ENCODE assay signal across 9 mouse cellular contexts in the genomic region with DNA sequence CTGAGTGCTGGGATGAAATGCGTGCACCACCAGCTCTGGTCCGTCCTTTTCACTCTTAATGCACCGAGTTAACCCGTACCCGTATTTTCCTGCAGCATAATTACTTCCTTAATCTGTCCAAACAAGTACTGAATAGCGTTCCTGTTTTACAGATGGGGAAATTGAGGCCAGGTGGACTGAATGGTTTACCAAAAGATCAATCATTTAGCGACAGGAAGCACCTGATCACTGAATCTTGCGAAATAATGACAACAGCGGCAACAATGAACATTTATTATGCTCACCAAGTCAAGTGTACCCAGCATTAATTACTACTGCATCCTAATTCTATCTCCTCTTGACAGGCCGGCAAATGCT. TPM values are rescaled to one million over a fixed set of nuclear protein-coding genes. Genes with fewer than 3 reads are reported as not detected.
A peak's percentile ranks its signal among the peaks of the same experiment; 100 is the strongest.
DNase-seq lines count a peak whose midpoint lies in the region; ATAC-seq and TF ChIP-seq lines count a peak whose summit lies in the region.
"Had no signal": no experiment of that assay in that cellular context is flagged by ENCODE, and none has a peak within 500 bp of the region (broad histone marks: within the 10 kb centered on the region; RNA-seq: fewer than 3 reads in every experiment).

Gene Slc43a1, plus strand, starts transcription at position 258 of the 357 bp plus-strand sequence.

- peaks cover 7% of the 10 kb centered on the region; the same call in 1 of the 2 replicates for H3K27me3 ChIP-seq in heart, embryonic 14.5 days (ENCODE audit: control insufficient read depth, insufficient read depth, low read length)
- H3K27me3 ChIP-seq in ES-Bruce4 (ENCODE audit: control insufficient read depth, insufficient read depth, low read length, poor library complexity, severe bottlenecking) = no peaks in the 10 kb centered on the region
- H3K27me3 ChIP-seq in forebrain, embryonic 16.5 days (replicated peaks; ENCODE audit: control insufficient read depth, insufficient read depth, low read length) = peaks cover 24% of the 10 kb centered on the region
- H3K27me3 ChIP-seq in liver, embryonic 16.5 days (ENCODE audit: control insufficient read depth, insufficient read depth, low read depth, low read length) = peaks cover 3% of the 10 kb centered on the region; the same call in 1 of the 2 replicates

- H3K4me2 ChIP-seq in heart, embryonic 14.5 days (ENCODE audit: low read length) = peak within 1 kb of the TSS; percentile 92
- H3K4me2 ChIP-seq in forebrain, embryonic 16.5 days (ENCODE audit: low read length) = peak within 1 kb of the TSS; percentile 83
- H3K4me2 ChIP-seq in liver, embryonic 16.5 days (ENCODE audit: low read depth, low read length) = peak within 1 kb of the TSS; percentile 68

- 32% methylated on average over 10 of the region's 10 CpGs for WGBS in heart, embryonic 14.5 days
- 9% methylated on average over 10 of the region's 10 CpGs for WGBS in forebrain, embryonic 16.5 days
- 15% methylated on average over 10 of the region's 10 CpGs for WGBS in liver, embryonic 16.5 days (ENCODE audit: insufficient replicate concordance)

- H3K4me3 ChIP-seq in heart, embryonic 14.5 days (ENCODE audit: control insufficient read depth in 1 of 2, insufficient read depth in 1 of 2, low read depth in 1 of 2, low read length in 2 of 2) = peak within 1 kb of the TSS; percentile 74 to 78
- H3K4me3 ChIP-seq in ES-Bruce4 (ENCODE audit: low read depth, low read length) = peak within 1 kb of the TSS; percentile 86
- peak within 1 kb of the TSS; percentile 49 for H3K4me3 ChIP-seq in forebrain, embryonic 16.5 days (replicated peaks; ENCODE audit: low read length)
- peak within 1 kb of the TSS; percentile 87 for H3K4me3 ChIP-seq in liver, embryonic 16.5 days (ENCODE audit: low read depth, low read length)

- DNase-seq in heart, postnatal 4 days = no peak
- DNase-seq in natural killer cell, adult 2 months (ENCODE audit: low spot score in 2 of 2) = no peak
- DNase-seq in spleen, adult 18-20 months = no peak
- DNase-seq in Muller cell, postnatal 12 days (ENCODE audit: inconsistent ontology term) = no peak

- H3K36me3 ChIP-seq in heart, embryonic 14.5 days (ENCODE audit: control insufficient read depth, insufficient read depth, low read length) = 0 out of 2 replicates have a peak, but pooled peaks cover 8% of the 10 kb centered on the region
- no peaks in the 10 kb centered on the region for H3K36me3 ChIP-seq in ES-Bruce4 (ENCODE audit: control insufficient read depth, insufficient read depth, low read length, poor library complexity, severe bottlenecking)
- no peaks in the 10 kb centered on the region for H3K36me3 ChIP-seq in forebrain, embryonic 16.5 days (ENCODE audit: control insufficient read depth, insufficient read depth)
- H3K36me3 ChIP-seq in liver, embryonic 16.5 days (ENCODE audit: control insufficient read depth, insufficient read depth) = peaks cover 2% of the 10 kb centered on the region; the same call in 1 of the 2 replicates

- no peaks in the 10 kb centered on the region for H3K9me3 ChIP-seq in heart, embryonic 14.5 days (ENCODE audit: control insufficient read depth, low read length)
- H3K9me3 ChIP-seq in ES-Bruce4 (replicated peaks; ENCODE audit: control insufficient read depth, insufficient read depth, low read length, poor library complexity, severe bottlenecking) = no peaks in the 10 kb centered on the region
- H3K9me3 ChIP-seq in forebrain, embryonic 16.5 days (ENCODE audit: control insufficient read depth, low read length) = no peaks in the 10 kb centered on the region
- H3K9me3 ChIP-seq in liver, embryonic 16.5 days (replicated peaks; ENCODE audit: control insufficient read depth, low read length) = no peaks in the 10 kb centered on the region

- TF ChIP-seq CTCF in ES-Bruce4 (IDR thresholded peaks at IDR 0.05; ENCODE audit: low read depth, low read length) = no peak

- TF ChIP-seq POLR2A in ES-Bruce4 (IDR thresholded peaks at IDR 0.05; ENCODE audit: insufficient read depth, low read length) = no peak

- TF ChIP-seq EP300 in ES-Bruce4 (IDR thresholded peaks at IDR 0.05; ENCODE audit: insufficient read depth, low read depth, low read length) = no peak

- peaks cover 19 to 26% of the 10 kb centered on the region in 2 experiments for H3K4me1 ChIP-seq in heart, embryonic 14.5 days (ENCODE audit: control insufficient read depth in 2 of 2, insufficient read depth in 2 of 2, low read length in 2 of 2)
- H3K4me1 ChIP-seq in ES-Bruce4 (ENCODE audit: control insufficient read depth, insufficient read depth, low read length) = peaks cover 9% of the 10 kb centered on the region
- H3K4me1 ChIP-seq in forebrain, embryonic 16.5 days (replicated peaks; ENCODE audit: control insufficient read depth, insufficient read depth, low read length) = peaks cover 16% of the 10 kb centered on the region
- peaks cover 20% of the 10 kb centered on the region for H3K4me1 ChIP-seq in liver, embryonic 16.5 days (ENCODE audit: control insufficient read depth, low read depth, low read length)

- peak within 1 kb of the TSS; percentile 80 for H3K9ac ChIP-seq in heart, embryonic 14.5 days (ENCODE audit: low read length)
- peak within 1 kb of the TSS; percentile 64 for H3K9ac ChIP-seq in ES-Bruce4 (ENCODE audit: low read depth, poor library complexity, severe bottlenecking)
- peak within 1 kb of the TSS; percentile 46 for H3K9ac ChIP-seq in forebrain, embryonic 16.5 days (replicated peaks; ENCODE audit: low read depth, low read length)
- H3K9ac ChIP-seq in liver, embryonic 16.5 days (ENCODE audit: low read depth, low read length) = peak within 1 kb of the TSS; percentile 92

- H3K27ac ChIP-seq in heart, embryonic 14.5 days (replicated peaks in 1 of 2; ENCODE audit: control insufficient read depth in 1 of 2, insufficient read depth in 1 of 2, low read depth in 2 of 2, low read length in 2 of 2) = peak within 1 kb of the TSS; percentile 90 to 96
- peak within 1 kb of the TSS; percentile 35; the same call in 1 of the 2 replicates for H3K27ac ChIP-seq in ES-Bruce4 (ENCODE audit: insufficient read depth, low read length)
- H3K27ac ChIP-seq in forebrain, embryonic 16.5 days (ENCODE audit: low read length) = no peak within 1 kb of the TSS
- H3K27ac ChIP-seq in liver, embryonic 16.5 days (ENCODE audit: low read length) = peak within 1 kb of the TSS; percentile 96
- H3K27ac ChIP-seq: macrophage had no signal

- no peak for ATAC-seq in heart, embryonic 14.5 days (ENCODE audit: insufficient number of reproducible peaks, insufficient read depth, low FRiP score, low read depth)
- ATAC-seq in forebrain, embryonic 16.5 days = no peak
- no peak for ATAC-seq in liver, embryonic 16.5 days (ENCODE audit: low read depth)

RNA-seq across cellular contexts. Expression of gene Slc43a1, which starts in this region (rescaled TPM):
- 9.2 and 10.5 TPM in 2 replicates for polyA plus RNA-seq in heart, embryonic 14.5 days (2014; fragmentation: Nextera tagmentation; extraction: Ambion mirVana)
- 1 to 10 TPM; 2.1 to 2.7 TPM for total RNA-seq in heart, postnatal 4 days (2021)
- 11.5 and 12.3 TPM in 2 replicates for polyA plus RNA-seq in ES-Bruce4 (2011; ENCODE audit: insufficient read depth, insufficient read length, low read depth, missing spikeins)
- polyA plus RNA-seq in forebrain, embryonic 16.5 days (2015; fragmentation: Nextera tagmentation; extraction: Ambion mirVana) = 2.6 and 3.1 TPM in 2 replicates
- 185 and 205 TPM in 2 replicates for polyA plus RNA-seq in liver, embryonic 16.5 days (2015; fragmentation: Nextera tagmentation; extraction: Ambion mirVana)

Comparison
In these comparisons a context has a peak if more than half of its experiments do, and no peak if none do; other contexts are left out.
1. RNA of gene Slc43a1 (polyA plus RNA-seq): 185 to 205 TPM in liver, embryonic 16.5 days; 11.5 to 12.3 TPM in ES-Bruce4, 9.2 to 10.5 TPM in heart, embryonic 14.5 days and 2.6 to 3.1 TPM in forebrain, embryonic 16.5 days; every median in the first group is over 10 times any median in the second.
2. Peak in every context shown above with its lines, with median percentiles within 50 percentile points of each other: H3K4me2 ChIP-seq, H3K4me3 ChIP-seq and H3K9ac ChIP-seq.